In genomic region chr11:96332105-96332504, GRCm38 (mm10) we compare ENCODE assay signal across 13 mouse cellular contexts. TPM values are rescaled to one million over a fixed set of nuclear protein-coding genes. Genes with fewer than 3 reads are reported as not detected.
DNase-seq lines count a peak whose midpoint lies in the region; ATAC-seq and TF ChIP-seq lines count a peak whose summit lies in the region.
"Had no signal": no experiment of that assay in that cellular context is flagged by ENCODE, and none has a peak within 500 bp of the region (broad histone marks: within the 10 kb centered on the region; RNA-seq: fewer than 3 reads in every experiment).

No protein-coding gene starts in this region.

- peak overlapping the region; percentile 19; the same call in 1 of the 2 replicates for H3K27ac ChIP-seq in heart, embryonic 16.5 days (ENCODE audit: low read length)
- peak overlapping the region; percentile 82 for H3K27ac ChIP-seq in hindbrain, embryonic 10.5 days
- no peak overlapping the region for H3K27ac ChIP-seq in limb, embryonic 15.5 days

- no peak overlapping the region for H3K9ac ChIP-seq in heart, embryonic 16.5 days (ENCODE audit: low read length)
- no peak overlapping the region for H3K9ac ChIP-seq in limb, embryonic 15.5 days
- H3K9ac ChIP-seq: forebrain, postnatal 0 days; liver, embryonic 13.5 days had no signal

- peak overlapping the region; percentile 50; the same call in 1 of the 2 replicates for H3K4me2 ChIP-seq in heart, embryonic 16.5 days (ENCODE audit: low read depth, low read length)
- H3K4me2 ChIP-seq in limb, embryonic 15.5 days, result no peak overlapping the region

- H3K4me1 ChIP-seq in heart, embryonic 16.5 days (ENCODE audit: control insufficient read depth, insufficient read depth, low read length), result no peaks in the 10 kb centered on the region
- peaks cover 44% of the 10 kb centered on the region for H3K4me1 ChIP-seq in E14TG2a.4 (replicated peaks; ENCODE audit: low read depth, low read length)
- H3K4me1 ChIP-seq in hindbrain, embryonic 10.5 days (replicated peaks), result peaks cover 7% of the 10 kb centered on the region
- H3K4me1 ChIP-seq in limb, embryonic 15.5 days, result peaks cover 7% of the 10 kb centered on the region

- peaks cover 98% of the 10 kb centered on the region for H3K27me3 ChIP-seq in heart, embryonic 16.5 days (ENCODE audit: control insufficient read depth, insufficient read depth, low read length)
- H3K27me3 ChIP-seq in E14TG2a.4 (ENCODE audit: insufficient read depth, low read length), result peaks cover 100% of the 10 kb centered on the region
- peaks cover 100% of the 10 kb centered on the region for H3K27me3 ChIP-seq in hindbrain, embryonic 10.5 days (ENCODE audit: insufficient read depth, poor library complexity, severe bottlenecking)
- H3K27me3 ChIP-seq in limb, embryonic 15.5 days, result peaks cover 99% of the 10 kb centered on the region

- H3K4me3 ChIP-seq in heart, embryonic 16.5 days (ENCODE audit: low read length), result peak overlapping the region; percentile 39
- H3K4me3 ChIP-seq in E14TG2a.4 (replicated peaks; ENCODE audit: low read length), result peak overlapping the region; percentile 51; the same call in 1 of the 2 replicates
- peak overlapping the region; percentile 48 for H3K4me3 ChIP-seq in hindbrain, embryonic 10.5 days
- H3K4me3 ChIP-seq in limb, embryonic 15.5 days, result 0 out of 2 replicates have a peak overlapping the region, but pooled peaks have one; percentile 29

- no peak for ATAC-seq in heart, embryonic 16.5 days (replicated peaks; ENCODE audit: extremely low read depth, insufficient read depth, low FRiP score)
- no peak for ATAC-seq in limb, embryonic 15.5 days (ENCODE audit: insufficient number of reproducible peaks, low FRiP score, low TSS enrichment, low read depth)
- ATAC-seq in CD4-positive, CD25-positive, alpha-beta regulatory T cell, adult 4 months, result no peak
- ATAC-seq: forebrain, postnatal 0 days had no signal

- DNase-seq in heart, adult 18-20 months, result no peak
- DNase-seq in hindbrain, embryonic 10.5 days (ENCODE audit: low spot score), result no peak
- no peak for DNase-seq in gastrocnemius, adult 18-20 months (ENCODE audit: low spot score)
- DNase-seq in embryo, embryonic 10.5 days (ENCODE audit: low spot score), result no peak
- DNase-seq: forebrain, postnatal 0 days; liver, embryonic 13.5 days; retina, postnatal 1 day had no signal

- TF ChIP-seq CTCF in E14TG2a.4 (conservative IDR thresholded peaks at IDR 0.05; ENCODE audit: low read length), result no peak

- H3K9me3 ChIP-seq in heart, embryonic 16.5 days (replicated peaks; ENCODE audit: control insufficient read depth, low read length), result no peaks in the 10 kb centered on the region
- H3K9me3 ChIP-seq in E14TG2a.4 (ENCODE audit: low read length), result peaks cover 13% of the 10 kb centered on the region
- H3K9me3 ChIP-seq in hindbrain, embryonic 10.5 days, result no peaks in the 10 kb centered on the region
- H3K9me3 ChIP-seq in limb, embryonic 15.5 days, result no peaks in the 10 kb centered on the region
- H3K9me3 ChIP-seq: liver, embryonic 13.5 days had no signal

- 5% methylated on average over 8 of the region's 8 CpGs for WGBS in heart, embryonic 16.5 days
- 2% methylated on average over 8 of the region's 8 CpGs for WGBS in hindbrain, embryonic 10.5 days
- WGBS in limb, embryonic 15.5 days, result 6% methylated on average over 8 of the region's 8 CpGs

- no peaks in the 10 kb centered on the region for H3K36me3 ChIP-seq in heart, embryonic 16.5 days (ENCODE audit: control insufficient read depth, insufficient read depth)
- no peaks in the 10 kb centered on the region for H3K36me3 ChIP-seq in E14TG2a.4 (ENCODE audit: insufficient read depth, low read length)
- no peaks in the 10 kb centered on the region for H3K36me3 ChIP-seq in hindbrain, embryonic 10.5 days
- H3K36me3 ChIP-seq in limb, embryonic 15.5 days, result no peaks in the 10 kb centered on the region
- H3K36me3 ChIP-seq: liver, embryonic 13.5 days had no signal

RNA-seq across cellular contexts. Expression of gene Hoxb3, which starts 9.0 kb away (rescaled TPM):
- 0.24 and 0.79 TPM in 2 replicates for polyA plus RNA-seq in heart, embryonic 16.5 days (2015; fragmentation: Nextera tagmentation; extraction: Ambion mirVana)
- total RNA-seq in heart, adult 18-20 months (2021), result under 1 TPM; 0.12 to 0.57 TPM
- polyA plus RNA-seq in hindbrain, embryonic 10.5 days (2016; fragmentation: Nextera tagmentation; extraction: Ambion mirVana), result 5.3 and 9.6 TPM in 2 replicates
- 0.23 and 0.27 TPM in 2 replicates for polyA plus RNA-seq in limb, embryonic 15.5 days (2015; fragmentation: Nextera tagmentation; extraction: Ambion mirVana)
- total RNA-seq in gastrocnemius, adult 18-20 months (2021), result under 1 TPM; 0.21 to 0.39 TPM
- polyA plus RNA-seq in CD4-positive, CD25-positive, alpha-beta regulatory T cell, adult 4 months (2017; shearing (Covaris generic)), result under 1 TPM; 0.22 to 0.56 TPM
- total RNA-seq: forebrain, postnatal 0 days had no signal
- polyA plus RNA-seq: forebrain, postnatal 0 days; midbrain, postnatal 0 days had no signal

RNA-seq across cellular contexts. Expression of gene Hoxb4, which starts 14.0 kb away (rescaled TPM):
- polyA plus RNA-seq in heart, embryonic 16.5 days (2015; fragmentation: Nextera tagmentation; extraction: Ambion mirVana), result 0.28 and 0.32 TPM in 2 replicates
- total RNA-seq in heart, adult 18-20 months (2021), result under 1 TPM; 0.62 to 0.64 TPM
- polyA plus RNA-seq in hindbrain, embryonic 10.5 days (2016; fragmentation: Nextera tagmentation; extraction: Ambion mirVana), result 0.47 and 3.1 TPM in 2 replicates
- 0.29 and 0.41 TPM in 2 replicates for polyA plus RNA-seq in limb, embryonic 15.5 days (2015; fragmentation: Nextera tagmentation; extraction: Ambion mirVana)
- under 1 TPM; 0.16 to 0.31 TPM for total RNA-seq in gastrocnemius, adult 18-20 months (2021)
- 1 to 10 TPM; 1.9 to 2.5 TPM for polyA plus RNA-seq in CD4-positive, CD25-positive, alpha-beta regulatory T cell, adult 4 months (2017; shearing (Covaris generic))
- total RNA-seq: forebrain, postnatal 0 days had no signal
- polyA plus RNA-seq: forebrain, postnatal 0 days; midbrain, postnatal 0 days had no signal

RNA-seq across cellular contexts. Expression of gene Hoxb2, which starts 18.2 kb away (rescaled TPM):
- 2.5 and 3.1 TPM in 2 replicates for polyA plus RNA-seq in heart, embryonic 16.5 days (2015; fragmentation: Nextera tagmentation; extraction: Ambion mirVana)
- total RNA-seq in heart, adult 18-20 months (2021), result under 1 TPM; 0.46 to 0.62 TPM
- polyA plus RNA-seq in hindbrain, embryonic 10.5 days (2016; fragmentation: Nextera tagmentation; extraction: Ambion mirVana), result 30.1 and 49.6 TPM in 2 replicates
- 3.1 and 4.8 TPM in 2 replicates for polyA plus RNA-seq in limb, embryonic 15.5 days (2015; fragmentation: Nextera tagmentation; extraction: Ambion mirVana)
- total RNA-seq in gastrocnemius, adult 18-20 months (2021), result not detected
- under 1 TPM in 1 of 2 experiments, not detected in 1; 0.09 TPM for polyA plus RNA-seq in CD4-positive, CD25-positive, alpha-beta regulatory T cell, adult 4 months (2017; shearing (Covaris generic))
- total RNA-seq: forebrain, postnatal 0 days had no signal
- polyA plus RNA-seq: forebrain, postnatal 0 days; midbrain, postnatal 0 days had no signal

RNA-seq across cellular contexts. Expression of gene Hoxb5, which starts 29.0 kb away (rescaled TPM):
- 0.76 and 2.8 TPM in 2 replicates for polyA plus RNA-seq in heart, embryonic 16.5 days (2015; fragmentation: Nextera tagmentation; extraction: Ambion mirVana)
- total RNA-seq in heart, adult 18-20 months (2021), result under 1 TPM; 0.12 to 0.21 TPM
- polyA plus RNA-seq in hindbrain, embryonic 10.5 days (2016; fragmentation: Nextera tagmentation; extraction: Ambion mirVana), result 0.14 and 6.3 TPM in 2 replicates
- 0.60 and 0.73 TPM in 2 replicates for polyA plus RNA-seq in limb, embryonic 15.5 days (2015; fragmentation: Nextera tagmentation; extraction: Ambion mirVana)
- total RNA-seq in gastrocnemius, adult 18-20 months (2021), result under 1 TPM; 0.09 to 0.14 TPM
- not detected for polyA plus RNA-seq in CD4-positive, CD25-positive, alpha-beta regulatory T cell, adult 4 months (2017; shearing (Covaris generic))
- total RNA-seq: forebrain, postnatal 0 days had no signal
- polyA plus RNA-seq: forebrain, postnatal 0 days; midbrain, postnatal 0 days had no signal

RNA-seq across cellular contexts. Expression of gene Hoxb1, which starts 33.4 kb away (rescaled TPM):
- polyA plus RNA-seq in heart, embryonic 16.5 days (2015; fragmentation: Nextera tagmentation; extraction: Ambion mirVana), result 0.07 TPM in 1 of 2 replicates, not detected in the other
- not detected for total RNA-seq in heart, adult 18-20 months (2021)
- 15.4 and 22.7 TPM in 2 replicates for polyA plus RNA-seq in hindbrain, embryonic 10.5 days (2016; fragmentation: Nextera tagmentation; extraction: Ambion mirVana)
- polyA plus RNA-seq in limb, embryonic 15.5 days (2015; fragmentation: Nextera tagmentation; extraction: Ambion mirVana), result 0.15 TPM in 1 of 2 replicates, not detected in the other
- not detected for total RNA-seq in gastrocnemius, adult 18-20 months (2021)
- not detected for polyA plus RNA-seq in CD4-positive, CD25-positive, alpha-beta regulatory T cell, adult 4 months (2017; shearing (Covaris generic))
- total RNA-seq: forebrain, postnatal 0 days; midbrain, postnatal 0 days had no signal
- polyA plus RNA-seq: forebrain, postnatal 0 days; midbrain, postnatal 0 days; testis, adult 2 months had no signal
